Mouse (Mus musculus): Measurements from ENCODE around the gene Kcnd1. TPM values are rescaled to one million over a fixed set of nuclear protein-coding genes. Genes with fewer than 3 reads are reported as not detected.
A peak's percentile ranks its signal among the peaks of the same experiment; 100 is the strongest.

The Kcnd1 gene
- total and polyA plus RNA-seq, 2 experiments from 2014 or later: 3.1 to 5.9 TPM

- no peak for ATAC-seq
- H3K27ac ChIP-seq: no peak overlapping the region
- TF ChIP-seq CTCF (IDR thresholded peaks at IDR 0.05; ENCODE audit: low read depth): no peak
- no peaks in the 10 kb centered on the region for H3K4me1 ChIP-seq (ENCODE audit: insufficient read depth, low read length)
- H3K4me3 ChIP-seq (ENCODE audit: low read length): no peak overlapping the region
- no peaks in the 10 kb centered on the region for H3K9me3 ChIP-seq (ENCODE audit: low read length)
- no peak overlapping the region for H3K9ac ChIP-seq (replicated peaks; ENCODE audit: low read length)
- no peaks in the 10 kb centered on the region; the same call in 1 of the 2 replicates for H3K36me3 ChIP-seq (ENCODE audit: insufficient read depth, low read length)
- H3K4me2 ChIP-seq (ENCODE audit: low read depth, low read length): no peak overlapping the region
- WGBS: 43% methylated on average over 3 of the region's 3 CpGs
- no peak for DNase-seq (ENCODE audit: low spot score)
- no peaks in the 10 kb centered on the region for H3K27me3 ChIP-seq (ENCODE audit: insufficient read depth, low read length)
Observed at GRCm38 (mm10) chrX:7869826-7870225, 47.7 kb downstream of the Kcnd1 start.

GRCm38 (mm10) chrX:7878007-7878419, 55.9 kb downstream of the Kcnd1 start, which contains the start of gene Pim2:
Pim2 (plus strand) TSS chrX:7878262.
- DNase-seq (ENCODE audit: low spot score): peak; percentile 89
- peak; percentile 93 for ATAC-seq
- Histone ChIP-seq H3K9me3 (ENCODE audit: low read length) (no peaks in the 10 kb centered on the region), H3K4me1 (ENCODE audit: insufficient read depth, low read length) (no peaks in the 10 kb centered on the region), H3K27me3 (ENCODE audit: insufficient read depth, low read length) (no peaks in the 10 kb centered on the region), H3K36me3 (ENCODE audit: insufficient read depth, low read length) (no peaks in the 10 kb centered on the region; the same call in 1 of the 2 replicates), H3K27ac (peak within 1 kb of the TSS; percentile 60), H3K4me3 (ENCODE audit: low read length) (peak within 1 kb of the TSS; percentile 53), H3K4me2 (ENCODE audit: low read depth, low read length) (peak within 1 kb of the TSS; percentile 66), H3K9ac (replicated peaks; ENCODE audit: low read length) (peak within 1 kb of the TSS; percentile 54)
- WGBS: 22% methylated on average over 38 of the region's 38 CpGs
- TF ChIP-seq CTCF (IDR thresholded peaks at IDR 0.05; ENCODE audit: low read depth): no peak

DNA sequence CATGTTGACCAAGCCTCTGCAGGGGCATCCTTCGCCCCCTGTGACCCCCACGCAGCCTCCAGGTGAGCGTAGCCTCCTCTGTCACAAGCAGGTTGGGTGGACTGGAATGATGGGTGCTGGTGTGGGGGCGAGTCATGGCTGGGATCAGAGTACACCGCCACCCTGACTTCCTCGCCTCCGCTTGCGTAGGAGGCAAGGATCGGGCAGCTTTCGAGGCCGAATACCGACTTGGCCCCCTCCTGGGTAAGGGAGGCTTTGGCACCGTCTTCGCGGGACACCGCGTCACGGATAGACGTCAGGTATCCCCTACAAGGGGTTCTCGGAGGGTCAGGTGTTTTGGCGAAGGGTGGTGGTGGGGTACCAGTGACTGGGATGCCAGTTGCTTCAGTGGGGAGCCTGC, 56.4 kb downstream of the Kcnd1 start:
- H3K9me3 ChIP-seq (ENCODE audit: low read length): no peaks in the 10 kb centered on the region
- no peak for TF ChIP-seq CTCF (IDR thresholded peaks at IDR 0.05; ENCODE audit: low read depth)
- no peaks in the 10 kb centered on the region; the same call in 1 of the 2 replicates for H3K36me3 ChIP-seq (ENCODE audit: insufficient read depth, low read length)
- H3K4me2 ChIP-seq (ENCODE audit: low read depth, low read length): peak overlapping the region; percentile 66
- H3K9ac ChIP-seq (replicated peaks; ENCODE audit: low read length): peak overlapping the region; percentile 54
- WGBS: 28% methylated on average over 21 of the region's 21 CpGs
- no peak for DNase-seq (ENCODE audit: low spot score)
- H3K4me3 ChIP-seq (ENCODE audit: low read length): peak overlapping the region; percentile 53
- H3K27me3 ChIP-seq (ENCODE audit: insufficient read depth, low read length): no peaks in the 10 kb centered on the region
- ATAC-seq: peak; percentile 47
- no peaks in the 10 kb centered on the region for H3K4me1 ChIP-seq (ENCODE audit: insufficient read depth, low read length)
- H3K27ac ChIP-seq: peak overlapping the region; percentile 60

GRCm38 (mm10) chrX:7879819-7880218, 57.7 kb downstream of the Kcnd1 start:
- DNase-seq (ENCODE audit: low spot score) (peak; percentile 84), ATAC-seq (peak; percentile 62)
- peak overlapping the region; percentile 37; the same call in 1 of the 2 replicates for H3K9ac ChIP-seq (replicated peaks; ENCODE audit: low read length)
- no peaks in the 10 kb centered on the region for H3K27me3 ChIP-seq (ENCODE audit: insufficient read depth, low read length)
- H3K27ac ChIP-seq: no peak overlapping the region; the same call in 1 of the 2 replicates
- no peaks in the 10 kb centered on the region for H3K4me1 ChIP-seq (ENCODE audit: insufficient read depth, low read length)
- peak; percentile 62 for TF ChIP-seq CTCF (IDR thresholded peaks at IDR 0.05; ENCODE audit: low read depth)
- no peaks in the 10 kb centered on the region for H3K36me3 ChIP-seq (ENCODE audit: insufficient read depth, low read length)
- H3K4me2 ChIP-seq (ENCODE audit: low read depth, low read length): peak overlapping the region; percentile 66
- no peaks in the 10 kb centered on the region for H3K9me3 ChIP-seq (ENCODE audit: low read length)
- peak overlapping the region; percentile 53 for H3K4me3 ChIP-seq (ENCODE audit: low read length)
- 20% methylated on average over 11 of the region's 11 CpGs for WGBS

- H3K36me3 ChIP-seq (ENCODE audit: insufficient read depth, low read length): 0 out of 2 replicates have a peak, but pooled peaks cover 3% of the 10 kb centered on the region
- ATAC-seq (peak; percentile 95), DNase-seq (ENCODE audit: low spot score) (peak; percentile 90)
- peak within 1 kb of the TSS; percentile 54 for H3K4me2 ChIP-seq (ENCODE audit: low read depth, low read length)
- peak within 1 kb of the TSS; percentile 52 for H3K4me3 ChIP-seq (ENCODE audit: low read length)
- WGBS: 22% methylated on average over 49 of the region's 49 CpGs
- no peaks in the 10 kb centered on the region for H3K27me3 ChIP-seq (ENCODE audit: insufficient read depth, low read length)
- peak; percentile 21 for TF ChIP-seq CTCF (IDR thresholded peaks at IDR 0.05; ENCODE audit: low read depth)
- peak within 1 kb of the TSS; percentile 86 for H3K27ac ChIP-seq
- H3K9me3 ChIP-seq (ENCODE audit: low read length): no peaks in the 10 kb centered on the region
- no peaks in the 10 kb centered on the region for H3K4me1 ChIP-seq (ENCODE audit: insufficient read depth, low read length)
- H3K9ac ChIP-seq (replicated peaks; ENCODE audit: low read length): peak within 1 kb of the TSS; percentile 44
Observed at GRCm38 (mm10) chrX:7883841-7884567, 61.9 kb downstream of the Kcnd1 start, which contains the start of gene Slc35a2. Slc35a2 (plus strand) TSS chrX:7884028.

MicroRNAs encoded within 50 kb of the gene (microRNA counts, 519-probe panel; counts per million panel counts)
- microRNA mmu-miR-1198: 3,410 counts per million, percentile 57 among the panel's probes with 10 or more counts

Small RNA genes within 50 kb of the gene (microRNA-seq; reads per million reads assigned to microRNA genes)
- gene Mir1198: 32.6 to 33.3 reads per million in 2 experiments

Other genes starting within 250 kb of the Kcnd1 start
- not detected in 2 replicates for gene Foxp3, start 248.6 kb upstream of the Kcnd1 start, total RNA-seq (2014; rRNA removed)
- gene Foxp3, start 248.6 kb upstream of the Kcnd1 start, polyA plus RNA-seq (2015; fragmentation: Nextera tagmentation; extraction: Ambion mirVana): 0.08 and 0.10 TPM in 2 replicates
- 19.7 and 23.3 TPM in 2 replicates for gene Ppp1r3f, start 248.0 kb upstream of the Kcnd1 start, total RNA-seq (2014; rRNA removed)
- 7.1 and 8.6 TPM in 2 replicates for gene Ppp1r3f, start 248.0 kb upstream of the Kcnd1 start, polyA plus RNA-seq (2015; fragmentation: Nextera tagmentation; extraction: Ambion mirVana)
- 35.6 and 47.6 TPM in 2 replicates for gene Ccdc22, start 216.8 kb upstream of the Kcnd1 start, total RNA-seq (2014; rRNA removed)
- gene Ccdc22, start 216.8 kb upstream of the Kcnd1 start, polyA plus RNA-seq (2015; fragmentation: Nextera tagmentation; extraction: Ambion mirVana): 20.5 and 21.5 TPM in 2 replicates
- 0.10 TPM in 1 of 2 replicates, not detected in the other for gene Cacna1f, start 215.2 kb upstream of the Kcnd1 start, total RNA-seq (2014; rRNA removed)
- 0.11 and 0.33 TPM in 2 replicates for gene Cacna1f, start 215.2 kb upstream of the Kcnd1 start, polyA plus RNA-seq (2015; fragmentation: Nextera tagmentation; extraction: Ambion mirVana)
- gene Syp, start 183.8 kb upstream of the Kcnd1 start, total RNA-seq (2014; rRNA removed): 500 and 512 TPM in 2 replicates
- 320 and 325 TPM in 2 replicates for gene Syp, start 183.8 kb upstream of the Kcnd1 start, polyA plus RNA-seq (2015; fragmentation: Nextera tagmentation; extraction: Ambion mirVana)
- gene Prickle3, start 165.0 kb upstream of the Kcnd1 start, total RNA-seq (2014; rRNA removed): 1.6 and 1.8 TPM in 2 replicates
- gene Prickle3, start 165.0 kb upstream of the Kcnd1 start, polyA plus RNA-seq (2015; fragmentation: Nextera tagmentation; extraction: Ambion mirVana): 1.1 and 1.6 TPM in 2 replicates
- 12.9 and 27.7 TPM in 2 replicates for gene Plp2, start 150.9 kb upstream of the Kcnd1 start, total RNA-seq (2014; rRNA removed)
- 25.2 and 26.5 TPM in 2 replicates for gene Plp2, start 150.9 kb upstream of the Kcnd1 start, polyA plus RNA-seq (2015; fragmentation: Nextera tagmentation; extraction: Ambion mirVana)
- 4.2 TPM in 1 of 2 replicates, not detected in the other for gene Magix, start 141.0 kb upstream of the Kcnd1 start, total RNA-seq (2014; rRNA removed)
- gene Magix, start 141.0 kb upstream of the Kcnd1 start, polyA plus RNA-seq (2015; fragmentation: Nextera tagmentation; extraction: Ambion mirVana): 0.18 and 0.29 TPM in 2 replicates
- gene Gpkow, start 125.2 kb upstream of the Kcnd1 start, total RNA-seq (2014; rRNA removed): 11.0 and 12.0 TPM in 2 replicates
- 38.4 and 38.8 TPM in 2 replicates for gene Gpkow, start 125.2 kb upstream of the Kcnd1 start, polyA plus RNA-seq (2015; fragmentation: Nextera tagmentation; extraction: Ambion mirVana)
- gene Wdr45, start 108.0 kb upstream of the Kcnd1 start, total RNA-seq (2014; rRNA removed): 33.2 and 40.6 TPM in 2 replicates
- 34.0 and 36.4 TPM in 2 replicates for gene Wdr45, start 108.0 kb upstream of the Kcnd1 start, polyA plus RNA-seq (2015; fragmentation: Nextera tagmentation; extraction: Ambion mirVana)
- not detected in 2 replicates for gene Gm45208, start 100.0 kb upstream of the Kcnd1 start, total RNA-seq (2014; rRNA removed)
- gene Gm45208, start 100.0 kb upstream of the Kcnd1 start, polyA plus RNA-seq (2015; fragmentation: Nextera tagmentation; extraction: Ambion mirVana): 0.66 and 1.2 TPM in 2 replicates
- 134 and 137 TPM in 2 replicates for gene Praf2, start 93.8 kb upstream of the Kcnd1 start, total RNA-seq (2014; rRNA removed)
- gene Praf2, start 93.8 kb upstream of the Kcnd1 start, polyA plus RNA-seq (2015; fragmentation: Nextera tagmentation; extraction: Ambion mirVana): 129 and 134 TPM in 2 replicates
- 183 and 387 TPM in 2 replicates for gene Ccdc120, start 71.4 kb upstream of the Kcnd1 start, total RNA-seq (2014; rRNA removed)
- gene Ccdc120, start 71.4 kb upstream of the Kcnd1 start, polyA plus RNA-seq (2015; fragmentation: Nextera tagmentation; extraction: Ambion mirVana): 47.6 and 53.3 TPM in 2 replicates
- gene Tfe3, start 59.7 kb upstream of the Kcnd1 start, total RNA-seq (2014; rRNA removed): 27.8 and 36.1 TPM in 2 replicates
- 21.4 and 21.5 TPM in 2 replicates for gene Tfe3, start 59.7 kb upstream of the Kcnd1 start, polyA plus RNA-seq (2015; fragmentation: Nextera tagmentation; extraction: Ambion mirVana)
- gene Gripap1, start 32.5 kb upstream of the Kcnd1 start, total RNA-seq (2014; rRNA removed): 23.4 and 28.3 TPM in 2 replicates
- gene Gripap1, start 32.5 kb upstream of the Kcnd1 start, polyA plus RNA-seq (2015; fragmentation: Nextera tagmentation; extraction: Ambion mirVana): 61.1 and 62.8 TPM in 2 replicates
- 64.9 and 75.8 TPM in 2 replicates for gene Otud5, start 19.1 kb downstream of the Kcnd1 start, total RNA-seq (2014; rRNA removed)
- 36.8 and 37.3 TPM in 2 replicates for gene Otud5, start 19.1 kb downstream of the Kcnd1 start, polyA plus RNA-seq (2015; fragmentation: Nextera tagmentation; extraction: Ambion mirVana)
- gene Pim2, start 56.0 kb downstream of the Kcnd1 start, total RNA-seq (2014; rRNA removed): 13.9 and 18.3 TPM in 2 replicates
- gene Pim2, start 56.0 kb downstream of the Kcnd1 start, polyA plus RNA-seq (2015; fragmentation: Nextera tagmentation; extraction: Ambion mirVana): 20.8 and 22.3 TPM in 2 replicates
- 38.0 and 61.0 TPM in 2 replicates for gene Slc35a2, start 61.7 kb downstream of the Kcnd1 start, total RNA-seq (2014; rRNA removed)
- gene Slc35a2, start 61.7 kb downstream of the Kcnd1 start, polyA plus RNA-seq (2015; fragmentation: Nextera tagmentation; extraction: Ambion mirVana): 43.7 and 46.2 TPM in 2 replicates
- gene Pqbp1, start 77.0 kb downstream of the Kcnd1 start, total RNA-seq (2014; rRNA removed): 83.8 and 100 TPM in 2 replicates
- 200 and 201 TPM in 2 replicates for gene Pqbp1, start 77.0 kb downstream of the Kcnd1 start, polyA plus RNA-seq (2015; fragmentation: Nextera tagmentation; extraction: Ambion mirVana)
- 37.3 and 47.4 TPM in 2 replicates for gene Timm17b, start 77.1 kb downstream of the Kcnd1 start, total RNA-seq (2014; rRNA removed)
- 125 and 133 TPM in 2 replicates for gene Timm17b, start 77.1 kb downstream of the Kcnd1 start, polyA plus RNA-seq (2015; fragmentation: Nextera tagmentation; extraction: Ambion mirVana)
- not detected in 2 replicates for gene Gm10491, start 85.5 kb downstream of the Kcnd1 start, total RNA-seq (2014; rRNA removed)
- not detected in 2 replicates for gene Gm10491, start 85.5 kb downstream of the Kcnd1 start, polyA plus RNA-seq (2015; fragmentation: Nextera tagmentation; extraction: Ambion mirVana)
- gene Gm10490, start 87.3 kb downstream of the Kcnd1 start, total RNA-seq (2014; rRNA removed): not detected in 2 replicates
- not detected in 2 replicates for gene Gm10490, start 87.3 kb downstream of the Kcnd1 start, polyA plus RNA-seq (2015; fragmentation: Nextera tagmentation; extraction: Ambion mirVana)
- 124 and 154 TPM in 2 replicates for gene Pcsk1n, start 97.5 kb downstream of the Kcnd1 start, total RNA-seq (2014; rRNA removed)
- gene Pcsk1n, start 97.5 kb downstream of the Kcnd1 start, polyA plus RNA-seq (2015; fragmentation: Nextera tagmentation; extraction: Ambion mirVana): 465 and 477 TPM in 2 replicates
- not detected in 2 replicates for gene Eras, start 106.3 kb downstream of the Kcnd1 start, total RNA-seq (2014; rRNA removed)
- gene Eras, start 106.3 kb downstream of the Kcnd1 start, polyA plus RNA-seq (2015; fragmentation: Nextera tagmentation; extraction: Ambion mirVana): not detected in 2 replicates
- gene Hdac6, start 125.6 kb downstream of the Kcnd1 start, total RNA-seq (2014; rRNA removed): 97.9 and 105 TPM in 2 replicates
- gene Hdac6, start 125.6 kb downstream of the Kcnd1 start, polyA plus RNA-seq (2015; fragmentation: Nextera tagmentation; extraction: Ambion mirVana): 54.5 and 57.4 TPM in 2 replicates
- gene Gata1, start 155.8 kb downstream of the Kcnd1 start, total RNA-seq (2014; rRNA removed): not detected in 2 replicates
- not detected in 2 replicates for gene Gata1, start 155.8 kb downstream of the Kcnd1 start, polyA plus RNA-seq (2015; fragmentation: Nextera tagmentation; extraction: Ambion mirVana)
- gene Glod5, start 196.2 kb downstream of the Kcnd1 start, total RNA-seq (2014; rRNA removed): 1.9 TPM in 1 of 2 replicates, not detected in the other
- 0.38 and 1.2 TPM in 2 replicates for gene Glod5, start 196.2 kb downstream of the Kcnd1 start, polyA plus RNA-seq (2015; fragmentation: Nextera tagmentation; extraction: Ambion mirVana)

Measured in hindbrain, postnatal 0 days (tissue).